In genomic region chr6:38926963-38927361, GRCm38 (mm10) we compare ENCODE assay signal across 12 mouse cellular contexts. TPM values are rescaled to one million over a fixed set of nuclear protein-coding genes. Genes with fewer than 3 reads are reported as not detected.
DNase-seq lines count a peak whose midpoint lies in the region; ATAC-seq and TF ChIP-seq lines count a peak whose summit lies in the region.
"Had no signal": no experiment of that assay in that cellular context is flagged by ENCODE, and none has a peak within 500 bp of the region (broad histone marks: within the 10 kb centered on the region; RNA-seq: fewer than 3 reads in every experiment).

No protein-coding gene starts in this region.

- no peak for TF ChIP-seq CTCF in E14TG2a.4 (conservative IDR thresholded peaks at IDR 0.05; ENCODE audit: low read length)
- no peak for TF ChIP-seq CTCF in forebrain, postnatal 0 days (IDR thresholded peaks at IDR 0.05; ENCODE audit: low read depth)

- no peak for TF ChIP-seq POLR2A in limb, embryonic 14.5 days (IDR thresholded peaks at IDR 0.05; ENCODE audit: borderline replicate concordance, extremely low read depth, insufficient read depth, insufficient read length)

- no peaks in the 10 kb centered on the region for H3K36me3 ChIP-seq in hindbrain, embryonic 13.5 days
- H3K36me3 ChIP-seq in hindbrain, embryonic 12.5 days = no peaks in the 10 kb centered on the region
- no peaks in the 10 kb centered on the region for H3K36me3 ChIP-seq in E14TG2a.4 (ENCODE audit: insufficient read depth, low read length)
- H3K36me3 ChIP-seq in limb, embryonic 14.5 days (ENCODE audit: control insufficient read depth, insufficient read depth, low read length) = no peaks in the 10 kb centered on the region
- H3K36me3 ChIP-seq in forebrain, postnatal 0 days (ENCODE audit: insufficient read depth) = no peaks in the 10 kb centered on the region

- no peaks in the 10 kb centered on the region for H3K27me3 ChIP-seq in hindbrain, embryonic 13.5 days
- H3K27me3 ChIP-seq in hindbrain, embryonic 12.5 days = no peaks in the 10 kb centered on the region
- peaks cover 37% of the 10 kb centered on the region for H3K27me3 ChIP-seq in E14TG2a.4 (ENCODE audit: insufficient read depth, low read length)
- H3K27me3 ChIP-seq in limb, embryonic 14.5 days (ENCODE audit: control insufficient read depth, insufficient read depth, low read length) = no peaks in the 10 kb centered on the region
- H3K27me3 ChIP-seq in forebrain, postnatal 0 days (ENCODE audit: insufficient read depth, low read length) = no peaks in the 10 kb centered on the region
- H3K27me3 ChIP-seq: forebrain, embryonic 13.5 days had no signal

- H3K4me1 ChIP-seq in hindbrain, embryonic 13.5 days (replicated peaks) = peaks cover 11% of the 10 kb centered on the region
- no peaks in the 10 kb centered on the region for H3K4me1 ChIP-seq in hindbrain, embryonic 12.5 days
- H3K4me1 ChIP-seq in E14TG2a.4 (replicated peaks; ENCODE audit: low read depth, low read length) = peaks cover 26% of the 10 kb centered on the region
- 0 out of 2 replicates have a peak, but pooled peaks cover 5% of the 10 kb centered on the region for H3K4me1 ChIP-seq in limb, embryonic 14.5 days (ENCODE audit: control insufficient read depth, insufficient read depth, low read length)
- H3K4me1 ChIP-seq in forebrain, postnatal 0 days (ENCODE audit: insufficient read depth) = peaks cover 3% of the 10 kb centered on the region; the same call in 1 of the 2 replicates

- peak overlapping the region; percentile 33; the same call in 1 of the 2 replicates for H3K4me2 ChIP-seq in hindbrain, embryonic 13.5 days
- no peak overlapping the region; the same call in 1 of the 2 replicates for H3K4me2 ChIP-seq in hindbrain, embryonic 12.5 days (replicated peaks)
- H3K4me2 ChIP-seq in limb, embryonic 14.5 days (replicated peaks; ENCODE audit: low read depth, low read length, severe bottlenecking) = peak overlapping the region; percentile 36
- H3K4me2 ChIP-seq in forebrain, postnatal 0 days (ENCODE audit: low read depth) = no peak overlapping the region

- no peak for ATAC-seq in hindbrain, embryonic 13.5 days (ENCODE audit: low FRiP score)
- no peak for ATAC-seq in hindbrain, embryonic 12.5 days (ENCODE audit: low FRiP score)
- peak; percentile 65; the same call in 1 of the 2 replicates for ATAC-seq in limb, embryonic 14.5 days (ENCODE audit: low FRiP score, low read depth)
- ATAC-seq in forebrain, postnatal 0 days = no peak

- no peak overlapping the region for H3K4me3 ChIP-seq in hindbrain, embryonic 13.5 days
- H3K4me3 ChIP-seq in hindbrain, embryonic 12.5 days = no peak overlapping the region
- peak overlapping the region; percentile 68; the same call in 1 of the 2 replicates for H3K4me3 ChIP-seq in E14TG2a.4 (replicated peaks; ENCODE audit: low read length)
- no peak overlapping the region for H3K4me3 ChIP-seq in limb, embryonic 14.5 days (replicated peaks; ENCODE audit: low read length)
- no peak overlapping the region for H3K4me3 ChIP-seq in forebrain, postnatal 0 days (ENCODE audit: low read depth, low read length)

- peak; percentile 49 for DNase-seq in forelimb bud, embryonic 11.5 days (ENCODE audit: low read depth, low spot score)
- DNase-seq in limb, embryonic 14.5 days (ENCODE audit: low spot score) = no peak
- no peak for DNase-seq in left cerebral cortex, adult 8-10 months (ENCODE audit: low spot score in 2 of 2)
- DNase-seq in forebrain, postnatal 0 days = no peak
- DNase-seq in lung, postnatal 36 days = no peak
- DNase-seq: cerebellum, adult 11 months; kidney, adult 18-20 months; right cerebral cortex, adult 18-20 months had no signal

- 65% methylated on average over 13 of the region's 13 CpGs for WGBS in hindbrain, embryonic 13.5 days
- WGBS in hindbrain, embryonic 12.5 days = 64% methylated on average over 13 of the region's 13 CpGs
- WGBS in limb, embryonic 14.5 days = 14% methylated on average over 13 of the region's 13 CpGs
- 75% methylated on average over 13 of the region's 13 CpGs for WGBS in forebrain, postnatal 0 days

- H3K9ac ChIP-seq in hindbrain, embryonic 13.5 days = no peak overlapping the region
- no peak overlapping the region for H3K9ac ChIP-seq in hindbrain, embryonic 12.5 days
- H3K9ac ChIP-seq in limb, embryonic 14.5 days (ENCODE audit: low read depth, low read length, severe bottlenecking) = no peak overlapping the region
- H3K9ac ChIP-seq in forebrain, postnatal 0 days = no peak overlapping the region
- H3K9ac ChIP-seq: forebrain, embryonic 13.5 days had no signal

- no peaks in the 10 kb centered on the region for H3K9me3 ChIP-seq in hindbrain, embryonic 13.5 days
- no peaks in the 10 kb centered on the region for H3K9me3 ChIP-seq in hindbrain, embryonic 12.5 days (replicated peaks)
- H3K9me3 ChIP-seq in E14TG2a.4 (ENCODE audit: low read length) = peaks cover 7% of the 10 kb centered on the region
- H3K9me3 ChIP-seq in limb, embryonic 14.5 days (ENCODE audit: control insufficient read depth, low read length) = peaks cover 2% of the 10 kb centered on the region; the same call in 1 of the 2 replicates
- H3K9me3 ChIP-seq in forebrain, postnatal 0 days (ENCODE audit: low read length) = 0 out of 2 replicates have a peak, but pooled peaks cover 4% of the 10 kb centered on the region

- peak overlapping the region; percentile 77; the same call in 1 of the 2 replicates for H3K27ac ChIP-seq in hindbrain, embryonic 13.5 days
- no peak overlapping the region; the same call in 1 of the 2 replicates for H3K27ac ChIP-seq in hindbrain, embryonic 12.5 days
- no peak overlapping the region; the same call in 1 of the 2 replicates for H3K27ac ChIP-seq in limb, embryonic 14.5 days (replicated peaks; ENCODE audit: low read depth, low read length)
- no peak overlapping the region for H3K27ac ChIP-seq in forebrain, postnatal 0 days (ENCODE audit: low read depth, low read length)
- H3K27ac ChIP-seq: forebrain, embryonic 13.5 days had no signal

RNA-seq across cellular contexts. Expression of gene Hipk2, which starts 51.0 kb away (rescaled TPM):
- 39.6 and 42.1 TPM in 2 replicates for polyA plus RNA-seq in hindbrain, embryonic 13.5 days (2015; fragmentation: Nextera tagmentation; extraction: Ambion mirVana)
- 32.4 and 37.5 TPM in 2 replicates for polyA plus RNA-seq in hindbrain, embryonic 12.5 days (2016; fragmentation: Nextera tagmentation; extraction: Ambion mirVana)
- polyA plus RNA-seq in limb, embryonic 14.5 days (2012; rRNA removed) = 12.3 and 16.4 TPM in 2 replicates
- polyA plus RNA-seq in limb, embryonic 14.5 days (2014; fragmentation: Nextera tagmentation; extraction: Ambion mirVana) = 11.9 and 17.4 TPM in 2 replicates
- 10 to 100 TPM; 63.1 to 76.0 (median 71.7) TPM for total RNA-seq in left cerebral cortex, adult 8-10 months (2022)
- total RNA-seq in forebrain, postnatal 0 days (2014; rRNA removed) = 22.8 and 28.6 TPM in 2 replicates
- 7.2 and 17.8 TPM in 2 replicates for polyA plus RNA-seq in forebrain, postnatal 0 days (2015; fragmentation: Nextera tagmentation; extraction: Ambion mirVana)

RNA-seq across cellular contexts. Expression of gene Tbxas1, which starts 51.8 kb away (rescaled TPM):
- 2.6 and 2.7 TPM in 2 replicates for polyA plus RNA-seq in hindbrain, embryonic 13.5 days (2015; fragmentation: Nextera tagmentation; extraction: Ambion mirVana)
- polyA plus RNA-seq in hindbrain, embryonic 12.5 days (2016; fragmentation: Nextera tagmentation; extraction: Ambion mirVana) = 1.7 and 1.8 TPM in 2 replicates
- polyA plus RNA-seq in limb, embryonic 14.5 days (2012; rRNA removed) = 1.8 and 3.4 TPM in 2 replicates
- 2.6 and 3.2 TPM in 2 replicates for polyA plus RNA-seq in limb, embryonic 14.5 days (2014; fragmentation: Nextera tagmentation; extraction: Ambion mirVana)
- total RNA-seq in left cerebral cortex, adult 8-10 months (2022) = 1 to 10 TPM; 3.1 to 8.2 (median 5.0) TPM
- total RNA-seq in forebrain, postnatal 0 days (2014; rRNA removed) = 1.5 and 1.8 TPM in 2 replicates
- polyA plus RNA-seq in forebrain, postnatal 0 days (2015; fragmentation: Nextera tagmentation; extraction: Ambion mirVana) = 1.9 and 2.0 TPM in 2 replicates

Comparison
In these comparisons a context has a peak if more than half of its experiments do, and no peak if none do; other contexts are left out.
1. H3K4me2 ChIP-seq: peak in hindbrain, embryonic 13.5 days (single experiment) and limb, embryonic 14.5 days (single experiment); none in hindbrain, embryonic 12.5 days (single experiment) and forebrain, postnatal 0 days (single experiment).